Mouse (Mus musculus): Measurements from ENCODE around the gene Fig4.

- no peak for TF ChIP-seq EP300 (optimal IDR thresholded peaks at IDR 0.05)
- TF ChIP-seq CTCF (IDR thresholded peaks at IDR 0.05; ENCODE audit: low read depth) = no peak
These were observed 81.9 kb downstream of the Fig4 start for GRCm38 (mm10) chr10:41221204-41221603.

Data from stomach, postnatal 0 days (tissue).